ENCODE assay signal across 13 mouse cellular contexts in genomic region chr9:57524439-57524838, GRCm38 (mm10). TPM values are rescaled to one million over a fixed set of nuclear protein-coding genes. Genes with fewer than 3 reads are reported as not detected.
DNase-seq lines count a peak whose midpoint lies in the region; ATAC-seq and TF ChIP-seq lines count a peak whose summit lies in the region.
"Had no signal": no experiment of that assay in that cellular context is flagged by ENCODE, and none has a peak within 500 bp of the region (broad histone marks: within the 10 kb centered on the region; RNA-seq: fewer than 3 reads in every experiment).

No protein-coding gene starts in this region.

- no peak for ATAC-seq in heart, embryonic 14.5 days (ENCODE audit: insufficient number of reproducible peaks, insufficient read depth, low FRiP score, low read depth)
- ATAC-seq in liver, embryonic 12.5 days = no peak
- no peak for ATAC-seq in erythroblast, adult 5-6 weeks (replicated peaks; ENCODE audit: low FRiP score, poor library complexity, severe bottlenecking)
- ATAC-seq: forebrain, embryonic 15.5 days had no signal

- intact Hi-C loops in heart, postnatal 10 days (cut with DNase I) = loop anchor here (5.0 to 10.0 kb wide), 2 partner anchors 133 to 240 kb away; partner anchors contain the start of gene Clk3

- no peak for DNase-seq in heart, postnatal 10 days
- DNase-seq in 416B (ENCODE audit: low read depth) = peak; percentile 78
- DNase-seq in ES-E14 (ENCODE audit: low read depth, low spot score) = no peak
- no peak for DNase-seq in right cerebral cortex, postnatal 36 days (ENCODE audit: low spot score in 2 of 2)
- DNase-seq: cerebellum, postnatal 25 days; gastrocnemius, postnatal 36 days; kidney, adult 11 months; thymus, postnatal 14 days had no signal

- H3K9me3 ChIP-seq in heart, embryonic 14.5 days (ENCODE audit: control insufficient read depth, low read length) = no peaks in the 10 kb centered on the region
- no peaks in the 10 kb centered on the region for H3K9me3 ChIP-seq in ES-E14 (ENCODE audit: control insufficient read depth, insufficient read depth, low read depth, low read length)
- H3K9me3 ChIP-seq in liver, embryonic 12.5 days (replicated peaks) = no peaks in the 10 kb centered on the region
- H3K9me3 ChIP-seq: forebrain, embryonic 15.5 days; limb, embryonic 13.5 days had no signal

- peaks cover 3 to 27% of the 10 kb centered on the region in 2 experiments for H3K4me1 ChIP-seq in heart, embryonic 14.5 days (ENCODE audit: control insufficient read depth in 2 of 2, insufficient read depth in 2 of 2, low read length in 2 of 2)
- H3K4me1 ChIP-seq in ES-E14 (ENCODE audit: control insufficient read depth in 2 of 2, insufficient read depth in 2 of 2, low read length in 2 of 2, poor library complexity in 1 of 2) = peaks cover 7 to 8% of the 10 kb centered on the region in 2 experiments
- peaks cover 54% of the 10 kb centered on the region for H3K4me1 ChIP-seq in liver, embryonic 12.5 days

- in situ Hi-C loops in ES-E14 (cut with MboI; ENCODE audit: low sequenced_read_pairs in 2 of 2, unreplicated experiment in 2 of 2) = no loop called here

- H3K27me3 ChIP-seq in heart, embryonic 14.5 days (ENCODE audit: control insufficient read depth, insufficient read depth, low read length) = no peaks in the 10 kb centered on the region
- H3K27me3 ChIP-seq in liver, embryonic 12.5 days (replicated peaks) = no peaks in the 10 kb centered on the region
- H3K27me3 ChIP-seq: forebrain, embryonic 15.5 days; limb, embryonic 13.5 days had no signal

- peak overlapping the region in 1 of 2 experiments; percentile 4; a peak in 1 of 4 replicates for H3K4me3 ChIP-seq in heart, embryonic 14.5 days (ENCODE audit: control insufficient read depth in 1 of 2, insufficient read depth in 1 of 2, low read depth in 1 of 2, low read length in 2 of 2)
- peak overlapping the region in 1 of 2 experiments; percentile 2; a peak in 1 of 4 replicates for H3K4me3 ChIP-seq in ES-E14 (ENCODE audit: insufficient read depth in 1 of 2, low read depth in 1 of 2, low read length in 2 of 2, poor library complexity in 1 of 2, severe bottlenecking in 1 of 2)
- no peak overlapping the region for H3K4me3 ChIP-seq in liver, embryonic 12.5 days
- H3K4me3 ChIP-seq: forebrain, embryonic 15.5 days; limb, embryonic 13.5 days had no signal

- H3K4me2 ChIP-seq in heart, embryonic 14.5 days (ENCODE audit: low read length) = peak overlapping the region; percentile 78
- peak overlapping the region; percentile 10; the same call in 1 of the 2 replicates for H3K4me2 ChIP-seq in liver, embryonic 12.5 days
- H3K4me2 ChIP-seq: forebrain, embryonic 15.5 days; limb, embryonic 13.5 days had no signal

- H3K36me3 ChIP-seq in heart, embryonic 14.5 days (ENCODE audit: control insufficient read depth, insufficient read depth, low read length) = peaks cover 20% of the 10 kb centered on the region
- H3K36me3 ChIP-seq in ES-E14 (ENCODE audit: control insufficient read depth, insufficient read depth, low read length, poor library complexity, severe bottlenecking) = peaks cover 4% of the 10 kb centered on the region
- H3K36me3 ChIP-seq in liver, embryonic 12.5 days = peaks cover 24% of the 10 kb centered on the region
- H3K36me3 ChIP-seq: forebrain, embryonic 15.5 days had no signal

- H3K9ac ChIP-seq in heart, embryonic 14.5 days (ENCODE audit: low read length) = no peak overlapping the region
- H3K9ac ChIP-seq in ES-E14 (ENCODE audit: insufficient read depth, low read depth, low read length, poor library complexity, severe bottlenecking) = peak overlapping the region; percentile 30; the same call in 1 of the 2 replicates
- H3K9ac ChIP-seq in liver, embryonic 12.5 days = peak overlapping the region; percentile 39; the same call in 1 of the 2 replicates
- H3K9ac ChIP-seq: forebrain, embryonic 15.5 days; limb, embryonic 13.5 days had no signal

- no peak overlapping the region for H3K27ac ChIP-seq in heart, embryonic 14.5 days (replicated peaks in 1 of 2; ENCODE audit: control insufficient read depth in 1 of 2, insufficient read depth in 1 of 2, low read depth in 2 of 2, low read length in 2 of 2)
- no peak overlapping the region for H3K27ac ChIP-seq in ES-E14 (ENCODE audit: insufficient read depth, low read depth, low read length, poor library complexity, severe bottlenecking)
- H3K27ac ChIP-seq in liver, embryonic 12.5 days = no peak overlapping the region
- H3K27ac ChIP-seq: forebrain, embryonic 15.5 days; limb, embryonic 13.5 days had no signal

TF ChIP-seq in ES-E14, 5 proteins besides CTCF, POLR2A, EP300 and RAD21:
- TF ChIP-seq CHD2 (IDR thresholded peaks at IDR 0.05; ENCODE audit: low read depth, low read length) (no peak), ZC3H11A (IDR thresholded peaks at IDR 0.05; ENCODE audit: borderline replicate concordance, low read depth, low read length) (no peak), ZNF384 (IDR thresholded peaks at IDR 0.05; ENCODE audit: low read depth, low read length) (no peak), HCFC1 (IDR thresholded peaks at IDR 0.05; ENCODE audit: borderline replicate concordance, insufficient read depth, low read length) (no peak), MAFK (IDR thresholded peaks at IDR 0.05; ENCODE audit: insufficient read depth, low read depth, low read length) (no peak)

RNA-seq across cellular contexts. Expression of gene Cox5a, which starts 3.4 kb away (rescaled TPM):
- 1,689 and 1,756 TPM in 2 replicates for polyA plus RNA-seq in heart, embryonic 14.5 days (2014; fragmentation: Nextera tagmentation; extraction: Ambion mirVana)
- total RNA-seq in heart, postnatal 10 days (2021) = 1,000 to 10,000 TPM; 2,186 to 2,217 TPM
- total RNA-seq in ES-E14 (2012; rRNA removed) = 390 TPM in 2 replicates
- 415 and 442 TPM in 2 replicates for polyA plus RNA-seq in liver, embryonic 12.5 days (2016; fragmentation: Nextera tagmentation; extraction: Ambion mirVana)
- 134 and 146 TPM in 2 replicates for total RNA-seq in erythroblast, adult 5-6 weeks (2015; ENCODE audit: low replicate concordance)
- 23.7 and 45.9 TPM in 2 replicates for total RNA-seq in erythroblast, adult 5-6 weeks (2017; ENCODE audit: low replicate concordance)

RNA-seq across cellular contexts. Expression of gene Fam219b, which starts 12.9 kb away (rescaled TPM):
- polyA plus RNA-seq in heart, embryonic 14.5 days (2014; fragmentation: Nextera tagmentation; extraction: Ambion mirVana) = 11.1 and 13.3 TPM in 2 replicates
- total RNA-seq in heart, postnatal 10 days (2021) = 1 to 10 TPM; 8.0 to 9.1 TPM
- total RNA-seq in ES-E14 (2012; rRNA removed) = 10.2 and 10.8 TPM in 2 replicates
- 10.5 and 12.0 TPM in 2 replicates for polyA plus RNA-seq in liver, embryonic 12.5 days (2016; fragmentation: Nextera tagmentation; extraction: Ambion mirVana)
- total RNA-seq in erythroblast, adult 5-6 weeks (2015; ENCODE audit: low replicate concordance) = 0.19 and 0.42 TPM in 2 replicates
- 4.2 and 4.7 TPM in 2 replicates for total RNA-seq in erythroblast, adult 5-6 weeks (2017; ENCODE audit: low replicate concordance)

RNA-seq across cellular contexts. Expression of gene Rpp25, which starts 20.6 kb away (rescaled TPM):
- 13.1 and 15.2 TPM in 2 replicates for polyA plus RNA-seq in heart, embryonic 14.5 days (2014; fragmentation: Nextera tagmentation; extraction: Ambion mirVana)
- 1 to 10 TPM; 3.4 to 5.7 TPM for total RNA-seq in heart, postnatal 10 days (2021)
- 40.9 and 48.7 TPM in 2 replicates for total RNA-seq in ES-E14 (2012; rRNA removed)
- polyA plus RNA-seq in liver, embryonic 12.5 days (2016; fragmentation: Nextera tagmentation; extraction: Ambion mirVana) = 1.0 and 1.5 TPM in 2 replicates
- total RNA-seq in erythroblast, adult 5-6 weeks (2015; ENCODE audit: low replicate concordance) = not detected in 2 replicates
- not detected in 2 replicates for total RNA-seq in erythroblast, adult 5-6 weeks (2017; ENCODE audit: low replicate concordance)
- total RNA-seq: gastrocnemius, postnatal 36 days had no signal

RNA-seq across cellular contexts. Expression of gene Mpi, which starts 28.1 kb away (rescaled TPM):
- polyA plus RNA-seq in heart, embryonic 14.5 days (2014; fragmentation: Nextera tagmentation; extraction: Ambion mirVana) = 69.2 and 74.3 TPM in 2 replicates
- 100 to 1,000 TPM; 129 to 131 TPM for total RNA-seq in heart, postnatal 10 days (2021)
- 42.3 and 45.2 TPM in 2 replicates for total RNA-seq in ES-E14 (2012; rRNA removed)
- polyA plus RNA-seq in liver, embryonic 12.5 days (2016; fragmentation: Nextera tagmentation; extraction: Ambion mirVana) = 17.4 and 17.7 TPM in 2 replicates
- total RNA-seq in erythroblast, adult 5-6 weeks (2015; ENCODE audit: low replicate concordance) = 2.7 and 12.9 TPM in 2 replicates
- total RNA-seq in erythroblast, adult 5-6 weeks (2017; ENCODE audit: low replicate concordance) = 2.8 and 5.9 TPM in 2 replicates

RNA-seq across cellular contexts. Expression of gene Scamp2, which starts 36.3 kb away (rescaled TPM):
- polyA plus RNA-seq in heart, embryonic 14.5 days (2014; fragmentation: Nextera tagmentation; extraction: Ambion mirVana) = 56.5 and 58.7 TPM in 2 replicates
- total RNA-seq in heart, postnatal 10 days (2021) = 10 to 100 TPM; 34.3 to 35.4 TPM
- 51.7 and 79.6 TPM in 2 replicates for total RNA-seq in ES-E14 (2012; rRNA removed)
- 32.5 and 33.2 TPM in 2 replicates for polyA plus RNA-seq in liver, embryonic 12.5 days (2016; fragmentation: Nextera tagmentation; extraction: Ambion mirVana)
- total RNA-seq in erythroblast, adult 5-6 weeks (2015; ENCODE audit: low replicate concordance) = 25.4 and 27.0 TPM in 2 replicates
- 13.1 and 13.7 TPM in 2 replicates for total RNA-seq in erythroblast, adult 5-6 weeks (2017; ENCODE audit: low replicate concordance)

Comparison
In these comparisons a context has a peak if more than half of its experiments do, and no peak if none do; other contexts are left out.
1. RNA of gene Rpp25, which starts 20.6 kb away (total RNA-seq): 40.9 to 48.7 TPM in ES-E14 and 3.4 to 5.7 TPM in heart, postnatal 10 days; not detected in erythroblast, adult 5-6 weeks; every median in the first group is over 4 times any median in the second.